ENCODE assay signal across 15 mouse cellular contexts in the genomic region with DNA sequence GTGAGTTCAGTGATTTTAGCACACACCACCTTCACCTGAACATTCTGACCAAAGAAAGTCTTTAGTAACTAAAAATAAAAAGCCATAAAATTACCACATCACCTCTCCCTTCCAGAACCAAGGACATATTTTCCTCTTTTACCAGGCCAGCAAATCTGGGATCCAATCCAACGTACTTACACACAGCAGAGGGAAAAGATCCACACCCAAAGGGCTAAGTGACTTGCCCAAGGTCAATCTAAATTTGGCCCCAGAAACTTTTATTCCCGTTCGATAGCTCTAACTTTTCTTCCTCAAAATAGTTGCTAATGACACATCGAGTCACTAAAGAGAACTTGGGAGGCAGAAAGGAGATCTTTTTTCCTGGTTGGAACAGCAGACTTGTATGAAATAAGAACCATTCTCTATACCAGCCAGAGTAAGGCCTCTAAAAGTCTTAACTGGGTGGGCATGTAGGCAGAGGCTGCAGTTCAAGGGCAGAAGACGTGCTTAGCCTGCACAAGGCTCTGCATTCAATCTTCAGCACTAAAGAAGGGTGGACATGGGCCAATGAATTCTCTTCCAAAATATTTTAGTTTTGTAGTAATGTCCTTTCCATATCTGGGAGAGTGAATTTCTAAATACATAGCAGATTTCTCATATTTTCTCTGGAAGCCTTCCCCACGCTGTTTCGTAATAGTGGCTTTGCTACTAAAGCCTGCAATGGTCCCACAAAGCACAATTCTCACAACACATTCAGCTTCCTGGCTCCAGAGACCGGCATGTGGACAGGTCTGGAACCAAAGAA. TPM values are rescaled to one million over a fixed set of nuclear protein-coding genes. Genes with fewer than 3 reads are reported as not detected.
DNase-seq lines count a peak whose midpoint lies in the region; ATAC-seq lines count a peak whose summit lies in the region.
"Had no signal": no experiment of that assay in that cellular context is flagged by ENCODE, and none has a peak within 500 bp of the region (broad histone marks: within the 10 kb centered on the region; RNA-seq: fewer than 3 reads in every experiment).

No protein-coding gene starts in this region.

- no peaks in the 10 kb centered on the region for H3K36me3 ChIP-seq in kidney, embryonic 16.5 days (ENCODE audit: insufficient read depth, low read length)
- no peaks in the 10 kb centered on the region for H3K36me3 ChIP-seq in lung, embryonic 15.5 days
- no peaks in the 10 kb centered on the region for H3K36me3 ChIP-seq in forebrain, embryonic 13.5 days (ENCODE audit: poor library complexity, severe bottlenecking)
- H3K36me3 ChIP-seq: liver, embryonic 15.5 days had no signal

- DNase-seq in kidney, adult 9 months: peak; percentile 42
- peak; percentile 41 for DNase-seq in adrenal gland, adult 8-10 months
- peak; percentile 15 for DNase-seq in gastrocnemius, postnatal 14 days
- DNase-seq in thymus, postnatal 4 days: no peak
- DNase-seq: cerebellum, postnatal 25 days; forebrain, postnatal 0 days; layer of hippocampus, postnatal 36 days had no signal

- H3K27ac ChIP-seq in kidney, embryonic 16.5 days (ENCODE audit: low read length): no peak overlapping the region
- H3K27ac ChIP-seq in lung, embryonic 15.5 days: peak overlapping the region; percentile 84
- no peak overlapping the region for H3K27ac ChIP-seq in forebrain, embryonic 13.5 days
- H3K27ac ChIP-seq: hindbrain, postnatal 0 days; liver, embryonic 15.5 days had no signal

- H3K4me3 ChIP-seq in kidney, embryonic 16.5 days (ENCODE audit: low read length): no peak overlapping the region
- H3K4me3 ChIP-seq in lung, embryonic 15.5 days: no peak overlapping the region
- no peak overlapping the region for H3K4me3 ChIP-seq in forebrain, embryonic 13.5 days
- H3K4me3 ChIP-seq: liver, embryonic 15.5 days had no signal

- no peak for ATAC-seq in kidney, embryonic 16.5 days (ENCODE audit: low FRiP score, low TSS enrichment)
- peak; percentile 81 for ATAC-seq in lung, embryonic 15.5 days (ENCODE audit: borderline replicate concordance, extremely low read depth, low FRiP score, low TSS enrichment)
- ATAC-seq in forebrain, embryonic 13.5 days: no peak
- ATAC-seq in granulocyte monocyte progenitor cell, adult 5-6 weeks (replicated peaks; ENCODE audit: poor library complexity, severe bottlenecking): no peak
- ATAC-seq: forebrain, postnatal 0 days; hindbrain, postnatal 0 days had no signal

- no peaks in the 10 kb centered on the region for H3K9me3 ChIP-seq in kidney, embryonic 16.5 days (ENCODE audit: low read length)
- H3K9me3 ChIP-seq in lung, embryonic 15.5 days: no peaks in the 10 kb centered on the region
- no peaks in the 10 kb centered on the region for H3K9me3 ChIP-seq in forebrain, embryonic 13.5 days (replicated peaks)
- H3K9me3 ChIP-seq: liver, embryonic 15.5 days had no signal

- intact Hi-C loops in gastrocnemius, postnatal 14 days (cut with DNase I; ENCODE audit: low total_unique reads): no loop called here

- H3K4me2 ChIP-seq in kidney, embryonic 16.5 days (replicated peaks; ENCODE audit: low read depth, low read length): no peak overlapping the region
- H3K4me2 ChIP-seq in lung, embryonic 15.5 days: no peak overlapping the region
- H3K4me2 ChIP-seq in forebrain, embryonic 13.5 days: no peak overlapping the region
- H3K4me2 ChIP-seq: liver, embryonic 15.5 days had no signal

- no peaks in the 10 kb centered on the region for H3K4me1 ChIP-seq in kidney, embryonic 16.5 days (ENCODE audit: insufficient read depth, low read length)
- peaks cover 10% of the 10 kb centered on the region; the same call in 1 of the 2 replicates for H3K4me1 ChIP-seq in lung, embryonic 15.5 days
- no peaks in the 10 kb centered on the region for H3K4me1 ChIP-seq in forebrain, embryonic 13.5 days
- H3K4me1 ChIP-seq: liver, embryonic 15.5 days had no signal

- H3K9ac ChIP-seq in kidney, embryonic 16.5 days (replicated peaks; ENCODE audit: low read length): no peak overlapping the region
- H3K9ac ChIP-seq in lung, embryonic 15.5 days: no peak overlapping the region
- no peak overlapping the region for H3K9ac ChIP-seq in forebrain, embryonic 13.5 days
- H3K9ac ChIP-seq: forebrain, postnatal 0 days; liver, embryonic 15.5 days had no signal

- H3K27me3 ChIP-seq in kidney, embryonic 16.5 days (ENCODE audit: insufficient read depth, low read length): no peaks in the 10 kb centered on the region
- no peaks in the 10 kb centered on the region for H3K27me3 ChIP-seq in lung, embryonic 15.5 days
- peaks cover 10% of the 10 kb centered on the region for H3K27me3 ChIP-seq in forebrain, embryonic 13.5 days

- 74% methylated on average over 8 of the region's 8 CpGs for WGBS in kidney, embryonic 16.5 days
- 58% methylated on average over 8 of the region's 8 CpGs for WGBS in lung, embryonic 15.5 days
- 87% methylated on average over 8 of the region's 8 CpGs for WGBS in forebrain, embryonic 13.5 days

RNA-seq across cellular contexts. Expression of gene 4930447C04Rik, which starts 42.7 kb away (rescaled TPM):
- 0.87 and 0.97 TPM in 2 replicates for polyA plus RNA-seq in kidney, embryonic 16.5 days (2015; fragmentation: Nextera tagmentation; extraction: Ambion mirVana)
- total RNA-seq in adrenal gland, adult 8-10 months (2022): under 1 TPM in 3 of 4 experiments, not detected in 1; 0.24 to 0.49 (median 0.28) TPM
- total RNA-seq in gastrocnemius, postnatal 14 days (2021): under 1 TPM; 0.43 to 0.47 TPM
- 0.38 and 1.3 TPM in 2 replicates for polyA plus RNA-seq in lung, embryonic 15.5 days (2015; fragmentation: Nextera tagmentation; extraction: Ambion mirVana)
- 1.8 and 2.1 TPM in 2 replicates for polyA plus RNA-seq in forebrain, embryonic 13.5 days (2015; fragmentation: Nextera tagmentation; extraction: Ambion mirVana)
- total RNA-seq in granulocyte monocyte progenitor cell, adult 5-6 weeks (2014; fragmentation: Nextera tagmentation): 0.60 TPM in 1 of 2 replicates, not detected in the other
- 1.3 and 8.6 TPM in 2 replicates for total RNA-seq in granulocyte monocyte progenitor cell, adult 5-6 weeks (2017)

RNA-seq across cellular contexts. Expression of gene Six6, which starts 43.6 kb away (rescaled TPM):
- not detected in 2 replicates for polyA plus RNA-seq in kidney, embryonic 16.5 days (2015; fragmentation: Nextera tagmentation; extraction: Ambion mirVana)
- not detected for total RNA-seq in adrenal gland, adult 8-10 months (2022)
- not detected for total RNA-seq in gastrocnemius, postnatal 14 days (2021)
- not detected in 2 replicates for polyA plus RNA-seq in lung, embryonic 15.5 days (2015; fragmentation: Nextera tagmentation; extraction: Ambion mirVana)
- polyA plus RNA-seq in forebrain, embryonic 13.5 days (2015; fragmentation: Nextera tagmentation; extraction: Ambion mirVana): 1.3 and 2.9 TPM in 2 replicates
- not detected in 2 replicates for total RNA-seq in granulocyte monocyte progenitor cell, adult 5-6 weeks (2014; fragmentation: Nextera tagmentation)
- not detected in 2 replicates for total RNA-seq in granulocyte monocyte progenitor cell, adult 5-6 weeks (2017)
- total RNA-seq: adrenal gland, adult 18-20 months; hindbrain, postnatal 0 days; layer of hippocampus, postnatal 36 days had no signal
- polyA plus RNA-seq: hindbrain, postnatal 0 days; liver, embryonic 15.5 days; thymus, postnatal 0 days had no signal
